Mouse (Mus musculus): ENCODE data around the gene Rpgrip1.

Rpgrip1 gene

GRCm38 (mm10) chr14:52118823-52119608 is 8.5 kb downstream of the Rpgrip1 start:
- peak; percentile 49 to 50 for DNase-seq (ENCODE audit: low spot score in 2 of 2)

GRCm38 (mm10) chr14:52120169-52120568 is 9.7 kb downstream of the Rpgrip1 start:
- DNase-seq (ENCODE audit: low spot score in 2 of 2), result no peak

- DNase-seq (ENCODE audit: low spot score in 2 of 2), result peak; percentile 51 to 65
These were observed 13.4 kb downstream of the Rpgrip1 start for GRCm38 (mm10) chr14:52123918-52124317.

GRCm38 (mm10) chr14:52124636-52125035 is 14.1 kb downstream of the Rpgrip1 start:
- DNase-seq (ENCODE audit: low spot score in 2 of 2), result no peak

GRCm38 (mm10) chr14:52133584-52133983 is 23.1 kb downstream of the Rpgrip1 start:
- DNase-seq (ENCODE audit: low spot score in 2 of 2), result no peak

GRCm38 (mm10) chr14:52140577-52141444 is 30.3 kb downstream of the Rpgrip1 start:
- DNase-seq (ENCODE audit: low spot score in 2 of 2), result no peak

- no peak for DNase-seq (ENCODE audit: low spot score in 2 of 2)
These were observed 31.1 kb downstream of the Rpgrip1 start for GRCm38 (mm10) chr14:52141445-52142127.

- DNase-seq (ENCODE audit: low spot score in 2 of 2), result no peak
These were observed 33.7 kb downstream of the Rpgrip1 start for GRCm38 (mm10) chr14:52144165-52144564.

GRCm38 (mm10) chr14:52146540-52146939 is 36.0 kb downstream of the Rpgrip1 start:
- no peak for DNase-seq (ENCODE audit: low spot score in 2 of 2)

GRCm38 (mm10) chr14:52149888-52150287 is 39.4 kb downstream of the Rpgrip1 start:
- DNase-seq (ENCODE audit: low spot score in 2 of 2), result no peak

- DNase-seq (ENCODE audit: low spot score in 2 of 2), result no peak
These were observed 41.7 kb downstream of the Rpgrip1 start for GRCm38 (mm10) chr14:52152179-52152578.

GRCm38 (mm10) chr14:52152613-52153012 is 42.1 kb downstream of the Rpgrip1 start:
- no peak for DNase-seq (ENCODE audit: low spot score in 2 of 2)

- DNase-seq (ENCODE audit: low spot score in 2 of 2), result no peak
These were observed 44.5 kb downstream of the Rpgrip1 start for GRCm38 (mm10) chr14:52155008-52155407.

GRCm38 (mm10) chr14:52160911-52161310 is 50.4 kb downstream of the Rpgrip1 start:
- no peak for DNase-seq (ENCODE audit: low spot score in 2 of 2)

GRCm38 (mm10) chr14:52166571-52166970 is 56.1 kb downstream of the Rpgrip1 start:
- no peak for DNase-seq (ENCODE audit: low spot score in 2 of 2)

GRCm38 (mm10) chr14:52188788-52189187 is 78.3 kb downstream of the Rpgrip1 start:
- no peak for DNase-seq (ENCODE audit: low spot score in 2 of 2)

- DNase-seq (ENCODE audit: low spot score in 2 of 2), result no peak
These were observed 79.0 kb downstream of the Rpgrip1 start for GRCm38 (mm10) chr14:52189519-52189918.

- DNase-seq (ENCODE audit: low spot score in 2 of 2), result peak in 1 of 2 experiments; percentile 35
These were observed 80.3 kb downstream of the Rpgrip1 start for GRCm38 (mm10) chr14:52190740-52191359.

- peak in 1 of 2 experiments; percentile 18 for DNase-seq (ENCODE audit: low spot score in 2 of 2)
These were observed 85.2 kb downstream of the Rpgrip1 start for GRCm38 (mm10) chr14:52195691-52196090.

GRCm38 (mm10) chr14:52196230-52197155 is 86.0 kb downstream of the Rpgrip1 start:
- no peak for DNase-seq (ENCODE audit: low spot score in 2 of 2)
